Mouse (Mus musculus): Measurements from ENCODE around the gene Jmjd4.

- TF ChIP-seq CTCF (IDR thresholded peaks at IDR 0.05; ENCODE audit: borderline replicate concordance, extremely low read depth, insufficient read depth, insufficient read length): no peak
- TF ChIP-seq POLR2A (IDR thresholded peaks at IDR 0.05; ENCODE audit: borderline replicate concordance, extremely low read depth, insufficient read depth, insufficient read length, poor library complexity, severe bottlenecking): no peak
Measured at GRCm38 (mm10) chr11:59418708-59419107, 31.1 kb upstream of the Jmjd4 start.
